Mouse (Mus musculus) macrophage (primary cell): ENCODE data around the gene Kcnk18. TPM values are rescaled to one million over a fixed set of nuclear protein-coding genes. Genes with fewer than 3 reads are reported as not detected.

ENCODE experiments used
- H3K27ac ChIP-seq: fragments of 350-480 bp; formaldehyde crosslinking; 2 replicates; pipeline ENCODE4 v1.9.0; 2021
- H3K36me3 ChIP-seq: fragments of 350-480 bp; formaldehyde crosslinking; 2 replicates; pipeline ENCODE4 v1.9.0; 2021; ENCODE audit errors: inconsistent target
- H3K4me3 ChIP-seq: fragments of 350-480 bp; formaldehyde crosslinking; 2 replicates; pipeline ENCODE4 v1.9.0; 2021; ENCODE audit errors: inconsistent target
- H3K79me2 ChIP-seq: fragments of 350-480 bp; formaldehyde crosslinking; 2 replicates; pipeline ENCODE4 v1.9.0; 2021; ENCODE audit errors: inconsistent target
- WGBS: methylation state at CpG from one replicate; pipeline ENCODE4 v1.1.7; 2026; ENCODE audit warnings: inconsistent platforms; ENCODE audit not compliant: missing documents; 5-methylcytosine and 5-hydroxymethylcytosine counted together
- polyA plus RNA-seq: library from polyadenylated mRNA; stranded (reverse); fragments of 250-400 nt; gene quantifications from 3 replicates; pipeline ENCODE4 v1.2.4, GENCODE M21; 2018; ENCODE audit warnings: inconsistent platforms
- total RNA-seq, 78 experiments: library from RNA; depleted of rRNA; stranded (reverse); fragments of 250-400 nt; gene quantifications; 1 replicate in 9 of 78; 2 replicates in 24 of 78; 3 replicates in 43 of 78; 4 replicates in 2 of 78; pipeline ENCODE4 v1.2.4; 2018; ENCODE audit warnings: inconsistent platforms in 56 of 78

Gene Kcnk18
- total RNA-seq (2018; cell fraction: chromatin; rRNA removed), result not detected
- not detected for total RNA-seq (2018; cell fraction: cytosol; rRNA removed)
- total RNA-seq (2018; cell fraction: nucleus; rRNA removed), result not detected
- polyA plus RNA-seq, result not detected in 3 replicates

- Histone ChIP-seq H3K27ac (no peak within 1 kb of the TSS), H3K4me3 (no peak within 1 kb of the TSS), H3K79me2 (no peaks in the 10 kb centered on the region), H3K36me3 (no peaks in the 10 kb centered on the region)
- WGBS, result 71% methylated on average over 7 of the region's 8 CpGs
Observed at GRCm38 (mm10) chr19:59218991-59219390, at the start of gene Kcnk18. Gene Kcnk18, plus strand, starts transcription at chr19:59219214.

- WGBS, result 1% methylated on average over 47 of the region's 54 CpGs
- H3K79me2 ChIP-seq, result no peaks in the 10 kb centered on the region
- no peak within 1 kb of the TSS for H3K27ac ChIP-seq
- H3K36me3 ChIP-seq, result no peaks in the 10 kb centered on the region
- H3K4me3 ChIP-seq, result no peak within 1 kb of the TSS
Observed at GRCm38 (mm10) chr19:59169936-59170765, 48.9 kb upstream of the Kcnk18 start, which contains the start of gene Vax1. Gene Vax1, minus strand, starts transcription at chr19:59170056.

GRCm38 (mm10) chr19:59170766-59171095 is 48.3 kb upstream of the Kcnk18 start:
- no peaks in the 10 kb centered on the region for H3K79me2 ChIP-seq
- WGBS, result 7% methylated on average over 3 of the region's 6 CpGs

GRCm38 (mm10) chr19:59171151-59171870 is 47.7 kb upstream of the Kcnk18 start:
- H3K36me3 ChIP-seq, result no peaks in the 10 kb centered on the region
- H3K79me2 ChIP-seq, result no peaks in the 10 kb centered on the region
- H3K27ac ChIP-seq, result no peak overlapping the region
- no peak overlapping the region for H3K4me3 ChIP-seq
- WGBS, result 11% methylated on average over 37 of the region's 38 CpGs

More at GRCm38 (mm10) chr19:59170766-59171095, 48.3 kb upstream of the Kcnk18 start:
- H3K27ac ChIP-seq, result no peak overlapping the region
- no peaks in the 10 kb centered on the region for H3K36me3 ChIP-seq
- no peak overlapping the region for H3K4me3 ChIP-seq

- no peak overlapping the region for H3K4me3 ChIP-seq
- 12% methylated on average over 19 of the region's 19 CpGs for WGBS
- H3K79me2 ChIP-seq, result no peaks in the 10 kb centered on the region
- H3K36me3 ChIP-seq, result no peaks in the 10 kb centered on the region
- H3K27ac ChIP-seq, result no peak overlapping the region
Observed at GRCm38 (mm10) chr19:59171871-59172245, 47.2 kb upstream of the Kcnk18 start.

GRCm38 (mm10) chr19:59172781-59173180 is 46.2 kb upstream of the Kcnk18 start:
- WGBS, result 8% methylated on average over 3 of the region's 3 CpGs
- Histone ChIP-seq H3K4me3 (no peak overlapping the region), H3K27ac (no peak overlapping the region), H3K79me2 (no peaks in the 10 kb centered on the region), H3K36me3 (no peaks in the 10 kb centered on the region)

- 21% methylated on average over 6 of the region's 6 CpGs for WGBS
- Histone ChIP-seq H3K79me2 (no peaks in the 10 kb centered on the region), H3K36me3 (no peaks in the 10 kb centered on the region), H3K4me3 (no peak overlapping the region), H3K27ac (no peak overlapping the region)
Observed at GRCm38 (mm10) chr19:59173341-59174015, 45.5 kb upstream of the Kcnk18 start.

GRCm38 (mm10) chr19:59184000-59184399 is 35.0 kb upstream of the Kcnk18 start:
- Histone ChIP-seq H3K27ac (no peak overlapping the region), H3K79me2 (no peaks in the 10 kb centered on the region), H3K36me3 (no peaks in the 10 kb centered on the region), H3K4me3 (no peak overlapping the region)
- WGBS, result 26% methylated on average over 3 of the region's 3 CpGs

GRCm38 (mm10) chr19:59188981-59189380 is 30.0 kb upstream of the Kcnk18 start:
- Histone ChIP-seq H3K4me3 (no peak overlapping the region), H3K36me3 (no peaks in the 10 kb centered on the region), H3K79me2 (no peaks in the 10 kb centered on the region), H3K27ac (no peak overlapping the region)
- 46% methylated on average over 4 of the region's 4 CpGs for WGBS

- no peaks in the 10 kb centered on the region for H3K36me3 ChIP-seq
- no peaks in the 10 kb centered on the region for H3K79me2 ChIP-seq
- no peak overlapping the region for H3K27ac ChIP-seq
- WGBS, result 9% methylated on average over 8 of the region's 8 CpGs
- H3K4me3 ChIP-seq, result no peak overlapping the region
Observed at GRCm38 (mm10) chr19:59190431-59191122, 28.4 kb upstream of the Kcnk18 start.

GRCm38 (mm10) chr19:59191123-59191505 is 27.9 kb upstream of the Kcnk18 start:
- H3K36me3 ChIP-seq, result no peaks in the 10 kb centered on the region
- no peak overlapping the region for H3K4me3 ChIP-seq
- WGBS, result 18% methylated on average over 4 of the region's 4 CpGs
- no peak overlapping the region for H3K27ac ChIP-seq
- no peaks in the 10 kb centered on the region for H3K79me2 ChIP-seq

GRCm38 (mm10) chr19:59192491-59192890 is 26.5 kb upstream of the Kcnk18 start:
- Histone ChIP-seq H3K4me3 (no peak overlapping the region), H3K27ac (no peak overlapping the region), H3K79me2 (no peaks in the 10 kb centered on the region), H3K36me3 (no peaks in the 10 kb centered on the region)
- 25% methylated on average over 2 of the region's 2 CpGs for WGBS

- no peak overlapping the region for H3K4me3 ChIP-seq
- no peaks in the 10 kb centered on the region for H3K36me3 ChIP-seq
- WGBS, result 5% methylated on average over 9 of the region's 10 CpGs
- H3K79me2 ChIP-seq, result no peaks in the 10 kb centered on the region
- no peak overlapping the region for H3K27ac ChIP-seq
Observed at GRCm38 (mm10) chr19:59193456-59193855, 25.6 kb upstream of the Kcnk18 start.
